Mouse (Mus musculus) embryo, embryonic 10.5 days (tissue): ENCODE measurements at regions not wholly inside any gene's neighbourhood (a gene's known extent, or its start where the extent isn't known, plus 50 kb on each side); places are given as distances from the start of the nearest gene placed in this dataset.
A peak's percentile ranks its signal among the peaks of the same experiment; 100 is the strongest.

Experiments
- DNase-seq: peaks from one replicate; pipeline ENCODE4 v3.0.0-alpha.2; 2015; ENCODE audit warnings: low spot score

- DNase-seq, result peak; percentile 2
Measured at GRCm38 (mm10) chr8:75353786-75354185, 52.6 kb downstream of the Gm10358 start.

DNA sequence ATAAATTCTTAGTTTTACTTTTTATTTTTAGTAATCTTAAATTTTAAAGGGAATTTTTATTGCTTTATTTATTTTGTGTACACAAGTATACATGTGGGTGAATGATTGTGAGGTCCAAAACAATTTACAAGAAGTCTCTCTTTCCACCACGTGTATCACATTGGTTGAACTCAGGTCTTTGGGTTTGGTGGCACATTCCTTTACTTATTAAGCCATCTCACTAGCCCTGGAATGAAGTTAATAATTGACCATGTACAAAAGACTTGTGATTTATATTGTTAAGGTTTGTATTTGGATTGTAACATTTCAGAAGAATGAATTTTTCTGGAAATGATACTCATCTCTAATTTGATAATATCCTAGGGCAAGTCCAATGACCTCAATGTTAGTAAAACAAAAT lies 56.2 kb downstream of the Gm10358 start:
- DNase-seq, result no peak

DNA sequence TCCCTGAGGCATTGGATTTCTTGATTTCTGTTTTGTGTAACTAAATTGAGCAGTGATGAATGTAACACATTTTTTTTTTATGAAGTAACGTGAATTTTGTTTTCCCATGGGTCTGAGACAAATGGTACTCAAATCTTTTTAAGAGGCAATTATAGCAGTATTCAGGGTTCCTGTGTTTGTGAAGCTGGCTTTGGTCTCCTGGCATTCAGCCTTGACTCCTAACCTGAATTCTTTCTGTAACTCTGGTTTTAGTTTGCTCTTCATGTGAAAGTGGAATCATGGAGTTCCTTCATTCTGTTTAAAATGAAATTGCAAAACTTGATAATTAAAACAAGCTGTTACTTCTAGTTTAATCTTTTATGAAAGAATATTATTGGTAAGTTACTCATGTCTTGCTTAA lies 58.3 kb downstream of the Gm10358 start:
- DNase-seq, result no peak

- no peak for DNase-seq
Measured at GRCm38 (mm10) chr8:75320614-75321013, 85.8 kb downstream of the Gm10358 start.

DNA sequence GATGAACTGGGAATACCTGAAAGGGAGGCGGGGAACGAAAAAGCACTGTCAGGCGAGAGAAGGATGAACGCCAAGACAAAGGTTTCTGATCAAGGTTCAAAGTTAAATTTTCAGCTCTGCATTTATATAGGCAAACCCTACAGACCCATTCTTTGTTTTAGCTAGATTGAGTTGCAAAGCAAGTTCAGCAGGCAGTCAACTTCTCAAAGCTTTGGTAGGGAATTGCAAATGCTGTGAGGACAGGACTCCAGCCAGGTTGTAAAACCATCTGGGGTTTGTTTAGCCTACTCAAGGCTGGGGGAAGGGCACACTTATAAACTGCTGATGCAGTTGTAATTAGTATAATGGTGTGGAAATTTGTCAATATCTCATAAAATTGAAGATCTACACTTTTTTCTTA lies 87.9 kb downstream of the Gm10358 start:
- no peak for DNase-seq

GRCm38 (mm10) chr8:75315886-75316285 lies 90.5 kb downstream of the Gm10358 start:
- peak; percentile 68 for DNase-seq

- no peak for DNase-seq
Measured at GRCm38 (mm10) chr8:75309463-75309862, 95.7 kb downstream of the Rasd2 start.

- no peak for DNase-seq
Measured at GRCm38 (mm10) chr8:75291921-75292320, 78.2 kb downstream of the Rasd2 start.

- no peak for DNase-seq
Measured at GRCm38 (mm10) chr8:75289933-75290332, 76.2 kb downstream of the Rasd2 start.
